ENCODE assay signal across 8 mouse cellular contexts in the genomic region with DNA sequence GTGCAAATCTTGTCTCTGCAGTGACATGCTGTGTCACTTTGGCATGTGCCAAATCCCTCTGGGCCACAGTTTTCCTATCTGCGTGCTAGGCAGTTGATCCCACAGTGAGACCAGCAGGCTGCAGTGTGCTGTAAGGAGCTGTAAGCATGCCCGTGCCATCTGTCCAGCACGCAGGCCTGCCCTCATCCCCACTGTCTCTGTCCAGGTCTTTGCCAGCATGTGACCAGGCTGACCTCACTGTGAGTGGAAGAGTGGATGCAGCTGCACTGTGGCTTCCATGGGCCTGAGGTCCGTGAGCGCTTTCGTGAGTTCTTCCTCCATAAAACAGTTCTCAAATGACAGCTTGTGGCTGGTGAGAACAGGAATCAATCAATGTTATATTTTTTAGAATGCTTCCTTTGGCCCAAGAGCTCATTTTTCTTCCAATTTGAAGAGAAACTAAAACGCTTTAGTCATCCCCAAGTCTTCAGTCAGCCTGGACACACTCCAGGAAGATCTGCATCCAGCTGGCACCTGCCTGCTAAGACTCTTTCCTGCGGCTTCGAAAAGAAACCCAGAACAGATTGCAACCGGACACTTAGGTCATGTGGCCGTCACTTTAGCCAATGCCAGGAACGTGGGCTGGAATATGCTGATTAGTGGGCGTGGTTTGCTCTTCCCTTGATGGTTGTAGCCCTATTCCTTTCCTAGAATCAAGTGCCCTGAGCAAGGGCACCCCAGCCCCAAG. TPM values are rescaled to one million over a fixed set of nuclear protein-coding genes. Genes with fewer than 3 reads are reported as not detected.
DNase-seq lines count a peak whose midpoint lies in the region; ATAC-seq lines count a peak whose summit lies in the region.

No protein-coding gene starts in this region.

- H3K36me3 ChIP-seq in embryonic facial prominence, embryonic 11.5 days (replicated peaks; ENCODE audit: control insufficient read depth, insufficient read depth, low read depth, low read length) = no peaks in the 10 kb centered on the region
- no peaks in the 10 kb centered on the region for H3K36me3 ChIP-seq in intestine, embryonic 16.5 days (ENCODE audit: control insufficient read depth, insufficient read depth, low read length)
- no peaks in the 10 kb centered on the region for H3K36me3 ChIP-seq in stomach, embryonic 15.5 days

- H3K4me1 ChIP-seq in embryonic facial prominence, embryonic 11.5 days (ENCODE audit: control insufficient read depth, insufficient read depth, low read length) = peaks cover 3% of the 10 kb centered on the region
- peaks cover 8% of the 10 kb centered on the region for H3K4me1 ChIP-seq in intestine, embryonic 16.5 days (ENCODE audit: control insufficient read depth, insufficient read depth, low read length)
- H3K4me1 ChIP-seq in stomach, embryonic 15.5 days = peaks cover 7% of the 10 kb centered on the region

- no peak overlapping the region for H3K9ac ChIP-seq in embryonic facial prominence, embryonic 11.5 days (replicated peaks; ENCODE audit: low read length)
- H3K9ac ChIP-seq in intestine, embryonic 16.5 days (ENCODE audit: low read depth, low read length) = peak overlapping the region; percentile 46; the same call in 1 of the 2 replicates
- no peak overlapping the region for H3K9ac ChIP-seq in stomach, embryonic 15.5 days

- no peaks in the 10 kb centered on the region for H3K27me3 ChIP-seq in embryonic facial prominence, embryonic 11.5 days (ENCODE audit: control insufficient read depth, insufficient read depth, low read length)
- no peaks in the 10 kb centered on the region for H3K27me3 ChIP-seq in intestine, embryonic 16.5 days (replicated peaks; ENCODE audit: control insufficient read depth, insufficient read depth, low read length)
- H3K27me3 ChIP-seq in stomach, embryonic 15.5 days (replicated peaks) = no peaks in the 10 kb centered on the region

- 0 out of 2 replicates have a peak overlapping the region, but pooled peaks have one; percentile 4 for H3K4me2 ChIP-seq in embryonic facial prominence, embryonic 11.5 days (ENCODE audit: low read depth, low read length)
- H3K4me2 ChIP-seq in intestine, embryonic 16.5 days (ENCODE audit: low read depth, low read length) = peak overlapping the region; percentile 37
- peak overlapping the region; percentile 45 for H3K4me2 ChIP-seq in stomach, embryonic 15.5 days

- ATAC-seq in embryonic facial prominence, embryonic 11.5 days (replicated peaks; ENCODE audit: insufficient number of reproducible peaks, low FRiP score, low TSS enrichment, low read depth) = peak; percentile 85
- peak; percentile 84 for ATAC-seq in granulocyte monocyte progenitor cell, adult 5-6 weeks (replicated peaks; ENCODE audit: poor library complexity, severe bottlenecking)
- ATAC-seq in intestine, embryonic 16.5 days = peak; percentile 99
- peak; percentile 91 for ATAC-seq in stomach, embryonic 15.5 days (ENCODE audit: insufficient read depth, low FRiP score, low read depth)

- intact Hi-C loops in left cerebral cortex, postnatal 14 days (cut with DNase I) = no loop called here

- 13% methylated on average over 13 of the region's 13 CpGs for WGBS in embryonic facial prominence, embryonic 11.5 days
- WGBS in intestine, embryonic 16.5 days = 8% methylated on average over 13 of the region's 13 CpGs
- WGBS in stomach, embryonic 15.5 days = 8% methylated on average over 13 of the region's 13 CpGs

- no peak overlapping the region for H3K27ac ChIP-seq in embryonic facial prominence, embryonic 11.5 days (replicated peaks; ENCODE audit: low read depth, low read length)
- peak overlapping the region; percentile 59 for H3K27ac ChIP-seq in intestine, embryonic 16.5 days (ENCODE audit: low read length)
- peak overlapping the region; percentile 59 for H3K27ac ChIP-seq in stomach, embryonic 15.5 days

- peak; percentile 3 to 9 for DNase-seq in spleen, postnatal 36 days (ENCODE audit: low spot score in 2 of 2)
- DNase-seq in spleen, postnatal 4 days (ENCODE audit: low spot score in 2 of 2) = no peak
- DNase-seq in embryonic facial prominence, embryonic 11.5 days (ENCODE audit: low spot score) = peak; percentile 94
- peak; percentile 83 to 91 for DNase-seq in left cerebral cortex, postnatal 14 days (ENCODE audit: low spot score in 2 of 2)
- peak; percentile 88 for DNase-seq in mesoderm, embryonic 11.5 days (ENCODE audit: low read depth, low spot score)

- no peaks in the 10 kb centered on the region for H3K9me3 ChIP-seq in embryonic facial prominence, embryonic 11.5 days (replicated peaks; ENCODE audit: control insufficient read depth, low read length)
- H3K9me3 ChIP-seq in intestine, embryonic 16.5 days (ENCODE audit: control insufficient read depth, low read length) = no peaks in the 10 kb centered on the region
- no peaks in the 10 kb centered on the region for H3K9me3 ChIP-seq in stomach, embryonic 15.5 days

- no peak overlapping the region for H3K4me3 ChIP-seq in embryonic facial prominence, embryonic 11.5 days (ENCODE audit: low read depth, low read length)
- peak overlapping the region; percentile 18 for H3K4me3 ChIP-seq in intestine, embryonic 16.5 days (ENCODE audit: low read length)
- peak overlapping the region; percentile 15; the same call in 1 of the 2 replicates for H3K4me3 ChIP-seq in stomach, embryonic 15.5 days (replicated peaks)

RNA-seq across cellular contexts. Expression of a gene that starts 46.1 kb away (rescaled TPM):
- polyA plus RNA-seq in embryonic facial prominence, embryonic 11.5 days (2014; fragmentation: Nextera tagmentation; extraction: Ambion mirVana) = 47.7 and 48.1 TPM in 2 replicates
- total RNA-seq in granulocyte monocyte progenitor cell, adult 5-6 weeks (2014; fragmentation: Nextera tagmentation) = 75.3 and 87.2 TPM in 2 replicates
- total RNA-seq in granulocyte monocyte progenitor cell, adult 5-6 weeks (2017) = 67.2 and 72.7 TPM in 2 replicates
- polyA plus RNA-seq in intestine, embryonic 16.5 days (2015; fragmentation: Nextera tagmentation; extraction: Ambion mirVana) = 26.4 and 28.1 TPM in 2 replicates
- total RNA-seq in left cerebral cortex, postnatal 14 days (2021) = 100 to 1,000 TPM; 111 to 113 TPM
- polyA plus RNA-seq in stomach, embryonic 15.5 days (2015; fragmentation: Nextera tagmentation; extraction: Ambion mirVana) = 38.8 and 40.6 TPM in 2 replicates

Comparison
In these comparisons a context has a peak if more than half of its experiments do, and no peak if none do; other contexts are left out.
1. DNase-seq: peak in spleen, postnatal 36 days (2 of 2), embryonic facial prominence, embryonic 11.5 days (single experiment), left cerebral cortex, postnatal 14 days (2 of 2) and mesoderm, embryonic 11.5 days (single experiment); none in spleen, postnatal 4 days (0 of 2).
2. Peak in every context shown above with its lines, with median percentiles within 50 percentile points of each other: ATAC-seq and H3K4me2 ChIP-seq.